Mouse (Mus musculus) forebrain, embryonic 14.5 days (tissue): ENCODE data around the gene Foxe1. TPM values are rescaled to one million over a fixed set of nuclear protein-coding genes. Genes with fewer than 3 reads are reported as not detected.

Experiments
- ATAC-seq: fragments of 200-750 bp; cut with Nextera tagmentation; 2 replicates; pipeline ENCODE4 v1.8.0; 2017; ENCODE audit warnings: mild to moderate bottlenecking, moderate library complexity
- DNase-seq: peaks from one replicate; pipeline ENCODE4 v3.0.0-alpha.2; 2015; ENCODE audit warnings: low spot score
- H3K27ac ChIP-seq: fragments of 300-500 bp; sonication (generic); 2 replicates; pipeline ENCODE4 v1.5.1; 2014; ENCODE audit warnings: low read depth, mild to moderate bottlenecking, control low read depth, low read length, moderate library complexity
- H3K27me3 ChIP-seq: fragments of 300-500 bp; sonication (generic); replicated peaks from 2 replicates; pipeline ENCODE4 v1.6.1; 2014; ENCODE audit warnings: low read length, control low read depth, mixed read lengths; ENCODE audit not compliant: control insufficient read depth, insufficient read depth
- H3K36me3 ChIP-seq: fragments of 300-500 bp; sonication (generic); 2 replicates; pipeline ENCODE4 v1.6.1; 2014; ENCODE audit warnings: low read length, control low read depth; ENCODE audit not compliant: control insufficient read depth, insufficient read depth
- H3K4me1 ChIP-seq: fragments of 300-500 bp; sonication (generic); 2 replicates; pipeline ENCODE4 v1.6.1; 2014; ENCODE audit warnings: antibody characterized with exemption, low read length, control low read depth; ENCODE audit not compliant: control insufficient read depth, insufficient read depth
- H3K4me2 ChIP-seq: fragments of 300-500 bp; sonication (generic); 2 replicates; pipeline ENCODE4 v1.6.1; 2014; ENCODE audit warnings: mild to moderate bottlenecking, control low read depth, low read length
- H3K4me3 ChIP-seq: fragments of 300-500 bp; sonication (generic); 2 replicates; pipeline ENCODE4 v1.5.1; 2014; ENCODE audit warnings: low read depth, low read length, control low read depth
- H3K9ac ChIP-seq: fragments of 300-500 bp; sonication (generic); 2 replicates; pipeline ENCODE4 v1.6.1; 2014; ENCODE audit warnings: mild to moderate bottlenecking, low read length, control low read depth, moderate library complexity
- H3K9me3 ChIP-seq: fragments of 300-500 bp; sonication (generic); replicated peaks from 2 replicates; pipeline ENCODE4 v1.6.1; 2016; ENCODE audit warnings: low read length, control low read depth, mixed read lengths; ENCODE audit not compliant: control insufficient read depth
- WGBS: fragments of 180-500 bp; shearing (Covaris S2); extraction: QIAGEN DNeasy Blood & Tissue Kit; methylation state at CpG from one replicate; pipeline ENCODE4 v1.1.7; 2014; 5-methylcytosine and 5-hydroxymethylcytosine counted together
- polyA plus RNA-seq: library from polyadenylated mRNA; unstranded; fragments of >200 nt; fragmentation: Nextera tagmentation; extraction: Ambion mirVana; gene quantifications from 2 replicates; pipeline ENCODE4 v1.2.1, GENCODE M21; 2014

The Foxe1 gene
- polyA plus RNA-seq, 1 experiment from 2014 or later = not detected

- peak overlapping the region; percentile 46 for H3K4me2 ChIP-seq
- no peak for ATAC-seq
- H3K27me3 ChIP-seq = peaks cover 94% of the 10 kb centered on the region
Measured at GRCm38 (mm10) chr4:46345056-46345772, 1.8 kb downstream of the Foxe1 start.

GRCm38 (mm10) chr4:46345773-46346100 is 2.3 kb downstream of the Foxe1 start:
- 15% methylated on average over 3 of the region's 3 CpGs for WGBS
- ATAC-seq = no peak
- DNase-seq = no peak
- Histone ChIP-seq H3K4me3 (no peak overlapping the region), H3K4me1 (no peaks in the 10 kb centered on the region), H3K36me3 (no peaks in the 10 kb centered on the region), H3K27ac (no peak overlapping the region), H3K9ac (no peak overlapping the region), H3K9me3 (no peaks in the 10 kb centered on the region), H3K27me3 (peaks cover 94% of the 10 kb centered on the region), H3K4me2 (no peak overlapping the region)

More at GRCm38 (mm10) chr4:46345056-46345772, 1.8 kb downstream of the Foxe1 start:
- H3K9me3 ChIP-seq = no peaks in the 10 kb centered on the region
- no peaks in the 10 kb centered on the region for H3K36me3 ChIP-seq
- DNase-seq = no peak
- H3K4me1 ChIP-seq = no peaks in the 10 kb centered on the region
- H3K4me3 ChIP-seq = peak overlapping the region; percentile 30
- H3K9ac ChIP-seq = no peak overlapping the region
- WGBS = 3% methylated on average over 66 of the region's 67 CpGs
- no peak overlapping the region for H3K27ac ChIP-seq

GRCm38 (mm10) chr4:46346221-46346620 is 2.8 kb downstream of the Foxe1 start:
- no peak overlapping the region for H3K4me3 ChIP-seq
- WGBS = 18% methylated on average over 6 of the region's 6 CpGs
- no peaks in the 10 kb centered on the region for H3K9me3 ChIP-seq
- H3K27me3 ChIP-seq = peaks cover 94% of the 10 kb centered on the region
- no peak overlapping the region for H3K27ac ChIP-seq
- H3K4me1 ChIP-seq = no peaks in the 10 kb centered on the region
- no peak overlapping the region for H3K4me2 ChIP-seq
- no peak for DNase-seq
- no peaks in the 10 kb centered on the region for H3K36me3 ChIP-seq
- no peak overlapping the region for H3K9ac ChIP-seq
- no peak for ATAC-seq

- ATAC-seq = no peak
- Histone ChIP-seq H3K27ac (no peak overlapping the region), H3K4me2 (no peak overlapping the region), H3K27me3 (peaks cover 92% of the 10 kb centered on the region), H3K36me3 (no peaks in the 10 kb centered on the region), H3K4me3 (no peak overlapping the region), H3K9me3 (no peaks in the 10 kb centered on the region), H3K4me1 (no peaks in the 10 kb centered on the region), H3K9ac (no peak overlapping the region)
- no peak for DNase-seq
- WGBS = 7% methylated on average over 4 of the region's 4 CpGs
Measured at GRCm38 (mm10) chr4:46347141-46347540, 3.7 kb downstream of the Foxe1 start.

- no peak overlapping the region for H3K27ac ChIP-seq
- H3K27me3 ChIP-seq = peaks cover 85% of the 10 kb centered on the region
- H3K4me2 ChIP-seq = no peak overlapping the region
- no peak overlapping the region for H3K9ac ChIP-seq
- no peaks in the 10 kb centered on the region for H3K9me3 ChIP-seq
- no peaks in the 10 kb centered on the region for H3K4me1 ChIP-seq
- WGBS = 2% methylated on average over 41 of the region's 41 CpGs
- H3K4me3 ChIP-seq = no peak overlapping the region
- ATAC-seq (no peak), DNase-seq (peak; percentile 57)
- no peaks in the 10 kb centered on the region for H3K36me3 ChIP-seq
Measured at GRCm38 (mm10) chr4:46347580-46348515, 4.4 kb downstream of the Foxe1 start.

GRCm38 (mm10) chr4:46348897-46349296 is 5.5 kb downstream of the Foxe1 start:
- no peak for DNase-seq
- Histone ChIP-seq H3K36me3 (no peaks in the 10 kb centered on the region), H3K4me3 (no peak overlapping the region), H3K4me2 (no peak overlapping the region), H3K4me1 (no peaks in the 10 kb centered on the region), H3K9ac (no peak overlapping the region), H3K27ac (no peak overlapping the region), H3K9me3 (no peaks in the 10 kb centered on the region), H3K27me3 (peaks cover 75% of the 10 kb centered on the region)
- no peak for ATAC-seq
- 21% methylated on average over 9 of the region's 9 CpGs for WGBS

- Histone ChIP-seq H3K9me3 (no peaks in the 10 kb centered on the region), H3K27ac (no peak overlapping the region), H3K4me1 (no peaks in the 10 kb centered on the region), H3K4me3 (no peak overlapping the region), H3K4me2 (no peak overlapping the region), H3K27me3 (peaks cover 69% of the 10 kb centered on the region), H3K36me3 (no peaks in the 10 kb centered on the region), H3K9ac (no peak overlapping the region)
- no peak for ATAC-seq
- no peak for DNase-seq
- 40% methylated on average over 5 of the region's 5 CpGs for WGBS
Measured at GRCm38 (mm10) chr4:46349530-46349929, 6.1 kb downstream of the Foxe1 start.

GRCm38 (mm10) chr4:46353045-46353444 is 9.6 kb downstream of the Foxe1 start:
- no peak overlapping the region for H3K9ac ChIP-seq
- DNase-seq = no peak
- no peak for ATAC-seq
- H3K36me3 ChIP-seq = no peaks in the 10 kb centered on the region
- peaks cover 39% of the 10 kb centered on the region for H3K27me3 ChIP-seq
- H3K4me3 ChIP-seq = no peak overlapping the region
- H3K27ac ChIP-seq = no peak overlapping the region
- no peaks in the 10 kb centered on the region for H3K4me1 ChIP-seq
- no peak overlapping the region for H3K4me2 ChIP-seq
- WGBS = 10% methylated on average over 10 of the region's 10 CpGs
- no peaks in the 10 kb centered on the region for H3K9me3 ChIP-seq
